Mouse (Mus musculus) ES-E14 (cell line): ENCODE measurements around the gene Slc17a7.

Experiments used
- CHD2 ChIP-seq: IDR thresholded peaks from 2 replicates; pipeline ENCODE4 v1.6.1; 2014; ENCODE audit warnings: mild to moderate bottlenecking, low read depth, low read length, inconsistent platforms
- MAFK ChIP-seq: IDR thresholded peaks from 2 replicates; pipeline ENCODE4 v1.6.1; 2014; ENCODE audit warnings: mild to moderate bottlenecking, low read depth, low read length, inconsistent platforms; ENCODE audit not compliant: insufficient read depth

- TF ChIP-seq CHD2, result no peak
- TF ChIP-seq MAFK, result no peak
These were observed 32.4 kb downstream of the Slc17a7 start for GRCm38 (mm10) chr7:45196176-45196535.
